Mouse (Mus musculus) left cerebral cortex, postnatal 10 days (tissue): ENCODE results near the gene S100a16. TPM values are rescaled to one million over a fixed set of nuclear protein-coding genes. Genes with fewer than 3 reads are reported as not detected.

Source experiments
- DNase-seq, 2 experiments: peaks; one replicate each; pipeline ENCODE4 v3.0.0; 2021 to 2022; ENCODE audit warnings: low spot score in 2 of 2, mixed read lengths in 1 of 2; ENCODE audit errors: extremely low spot score in 1 of 2
- intact Hi-C: fragments of 180-260 bp; cut with DNase I; formaldehyde crosslinking; loops from one replicate; pipeline ENCODE4 v1.15.1; 2025
- total RNA-seq, 2 experiments: library from RNA; stranded (reverse); gene quantifications; 2 replicates each; pipeline ENCODE4 v1.2.3; 2021

S100a16 gene
- total RNA-seq, result 10 to 100 TPM; 73.7 to 83.6 TPM

- DNase-seq, result peak; percentile 46 to 69
- intact Hi-C loops, result loop anchor here (5.0 kb wide), 1 partner anchor 40 kb away; no protein-coding TSS in a partner anchor
Measured at GRCm38 (mm10) chr3:90537141-90537904, at the start of gene S100a16. Gene S100a16, plus strand, starts transcription at chr3:90537254.

GRCm38 (mm10) chr3:90488576-90488975 is 48.5 kb upstream of the S100a16 start:
- intact Hi-C loops, result no loop called here
- DNase-seq, result no peak

- peak; percentile 92 to 97 for DNase-seq
- intact Hi-C loops, result loop anchor here (2.0 to 5.0 kb wide), 2 partner anchors 162 to 217 kb away; no protein-coding TSS in a partner anchor
Measured at GRCm38 (mm10) chr3:90490696-90491256, 46.3 kb upstream of the S100a16 start, which contains the start of gene Snapin. Gene Snapin, minus strand, starts transcription at chr3:90491033.

GRCm38 (mm10) chr3:90491350-90491749 is 45.7 kb upstream of the S100a16 start:
- intact Hi-C loops, result loop anchor here (2.0 to 5.0 kb wide), 2 partner anchors 161 to 216 kb away; no protein-coding TSS in a partner anchor
- peak; percentile 38 to 41 for DNase-seq

- DNase-seq, result no peak
- intact Hi-C loops, result loop anchor here (5.0 kb wide), 1 partner anchor 213 kb away; no protein-coding TSS in a partner anchor
Measured at GRCm38 (mm10) chr3:90493831-90494540, 43.1 kb upstream of the S100a16 start.

GRCm38 (mm10) chr3:90495850-90496525 is 41.1 kb upstream of the S100a16 start:
- intact Hi-C loops, result no loop called here
- no peak for DNase-seq

GRCm38 (mm10) chr3:90497597-90497996 is 39.5 kb upstream of the S100a16 start:
- no peak for DNase-seq
- intact Hi-C loops, result no loop called here

- DNase-seq, result no peak
- intact Hi-C loops, result no loop called here
Measured at GRCm38 (mm10) chr3:90503444-90503843, 33.6 kb upstream of the S100a16 start.

- intact Hi-C loops, result loop anchor here (5.0 kb wide), 2 partner anchors 147 to 202 kb away; partner anchors contain the start of gene S100a7a
- no peak for DNase-seq
Measured at GRCm38 (mm10) chr3:90505216-90505615, 31.8 kb upstream of the S100a16 start.

- intact Hi-C loops, result loop anchor here (5.0 kb wide), 2 partner anchors 146 to 201 kb away; partner anchors contain the start of gene S100a7a
- DNase-seq, result no peak
Measured at GRCm38 (mm10) chr3:90506362-90506761, 30.7 kb upstream of the S100a16 start.

- intact Hi-C loops, result loop anchor here (5.0 kb wide), 2 partner anchors 144 to 199 kb away; partner anchors contain the start of gene S100a7a
Measured at GRCm38 (mm10) chr3:90508287-90508949, 28.6 kb upstream of the S100a16 start.

GRCm38 (mm10) chr3:90508950-90509746 is 27.9 kb upstream of the S100a16 start, which contains the start of gene Chtop:
Gene Chtop, minus strand, starts transcription at chr3:90509498.
- DNase-seq, result peak; percentile 99 to 100
- intact Hi-C loops, result loop anchor here (5.0 kb wide), 2 partner anchors 143 to 198 kb away; partner anchors contain the start of gene S100a7a

More at GRCm38 (mm10) chr3:90508287-90508949, 28.6 kb upstream of the S100a16 start:
- no peak for DNase-seq

GRCm38 (mm10) chr3:90509747-90510123 is 27.3 kb upstream of the S100a16 start:
- intact Hi-C loops, result loop anchor here (5.0 kb wide), 2 partner anchors 143 to 198 kb away; partner anchors contain the start of gene S100a7a
- DNase-seq, result no peak

- no peak for DNase-seq
- intact Hi-C loops, result no loop called here
Measured at GRCm38 (mm10) chr3:90512276-90512675, 24.8 kb upstream of the S100a16 start.

- DNase-seq, result no peak
- intact Hi-C loops, result no loop called here
Measured at GRCm38 (mm10) chr3:90512948-90513642, 24.0 kb upstream of the S100a16 start.

- intact Hi-C loops, result no loop called here
- peak in 1 of 2 experiments; percentile 79 for DNase-seq
Measured at GRCm38 (mm10) chr3:90513796-90514590, 23.1 kb upstream of the S100a16 start, which contains the start of the genes S100a1 and S100a13. Gene S100a1, minus strand, starts transcription at chr3:90514392. Gene S100a13, plus strand, starts transcription at chr3:90514435.
